Mouse (Mus musculus): Measurements from ENCODE around the gene Sucla2.
"Not testable (repeated sequence)": the region's sequence is repeated elsewhere in the genome, so short reads cannot be mapped to it uniquely, and the experiment has no call there.

Gene Sucla2

DNA sequence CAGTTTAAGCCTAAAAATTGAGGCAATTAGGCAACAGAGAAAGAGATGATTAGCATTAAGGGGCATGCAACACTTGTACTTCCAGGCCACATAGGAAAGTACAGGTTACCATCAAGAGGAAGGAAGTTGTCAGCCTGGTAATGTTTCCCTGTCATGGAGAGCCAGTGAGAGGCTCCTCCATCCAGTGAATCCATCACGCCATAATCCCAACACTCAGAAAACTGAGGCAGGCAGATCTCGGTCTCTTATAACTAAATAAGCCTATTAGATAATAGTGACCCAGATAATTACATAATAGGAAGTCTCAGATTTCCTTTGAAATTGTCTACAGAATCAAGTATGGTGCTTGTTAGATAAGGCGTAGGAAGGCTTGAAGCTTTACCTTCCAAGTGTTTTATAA, 983 bp upstream of the Sucla2 start:
- DNase-seq, result no peak

DNA sequence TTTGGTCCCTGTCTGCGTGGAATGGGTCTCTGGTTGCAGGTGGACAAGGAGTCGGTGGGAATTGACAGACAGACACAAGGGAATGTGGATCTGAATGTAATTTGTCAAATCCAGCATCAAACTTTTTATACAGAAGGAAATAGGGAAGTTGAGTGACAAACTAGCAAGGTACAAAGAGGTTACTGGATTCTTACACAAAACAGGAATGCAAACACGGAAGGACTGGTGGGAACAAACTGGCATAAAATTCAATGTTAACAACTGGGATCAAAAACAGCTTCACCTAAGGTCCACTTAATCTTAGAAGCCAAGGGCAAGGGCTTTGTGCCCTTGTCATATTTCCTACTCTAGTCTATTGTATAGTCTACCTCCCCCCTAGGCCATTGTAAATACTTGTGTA, 3.5 kb downstream of the Sucla2 start:
- DNase-seq, result not testable (repeated sequence)

- no peak for DNase-seq
Measured at GRCm38 (mm10) chr14:73533755-73534465, 8.8 kb downstream of the Sucla2 start.

- no peak for DNase-seq
Measured at GRCm38 (mm10) chr14:73535641-73536040, 10.5 kb downstream of the Sucla2 start.

- no peak for DNase-seq
Measured at GRCm38 (mm10) chr14:73543781-73544180, 18.7 kb downstream of the Sucla2 start.

DNA sequence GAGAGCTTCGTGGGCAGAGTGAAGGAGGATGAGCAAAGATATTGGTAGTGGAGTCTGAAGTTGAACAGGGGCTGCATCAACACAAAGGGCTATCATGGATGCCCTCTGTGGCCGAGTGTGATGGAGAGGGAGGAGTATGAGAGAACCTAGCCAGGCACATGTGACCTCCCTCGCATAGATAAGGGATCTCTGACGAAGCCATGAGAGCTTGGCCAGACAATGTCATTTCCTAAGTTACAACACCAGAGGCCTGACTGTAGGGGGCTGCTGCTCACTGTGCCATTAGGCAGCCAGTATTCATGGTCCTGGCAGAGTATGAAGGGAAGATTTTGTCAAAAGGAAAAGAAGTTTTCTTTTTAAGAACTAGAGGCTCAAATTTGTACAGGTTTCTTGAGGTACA, 21.9 kb downstream of the Sucla2 start:
- no peak for DNase-seq

DNA sequence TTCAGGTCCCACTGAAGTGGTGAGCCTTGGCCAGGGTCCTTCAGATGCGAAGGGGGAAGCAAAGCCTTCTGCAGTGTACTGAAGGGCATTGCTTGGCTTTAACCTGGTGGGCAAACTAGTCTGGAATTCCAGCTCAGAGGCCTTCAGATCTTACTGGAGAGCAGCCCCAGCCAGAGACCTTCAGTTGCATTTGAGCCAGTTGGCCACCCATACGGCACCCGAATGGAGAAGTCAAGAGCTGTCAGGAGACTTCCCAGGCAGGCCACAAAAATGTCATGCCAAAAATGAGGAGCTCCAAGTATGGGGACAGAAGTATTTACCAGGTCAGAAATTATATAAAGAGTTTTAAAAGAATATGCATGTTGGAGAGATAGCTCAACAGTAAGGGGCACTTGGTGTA, 22.9 kb downstream of the Sucla2 start, which contains the start of gene Nudt15:
TSS of gene Nudt15 (minus strand) at position 192 of the 400 bp plus-strand sequence.
- no peak for DNase-seq

- peak; percentile 21 to 44 for DNase-seq
Measured at GRCm38 (mm10) chr14:73550291-73550690, 25.2 kb downstream of the Sucla2 start.

GRCm38 (mm10) chr14:73550732-73551131, 25.6 kb downstream of the Sucla2 start:
- DNase-seq, result no peak

- DNase-seq, result no peak
Measured at GRCm38 (mm10) chr14:73551164-73551563, 26.0 kb downstream of the Sucla2 start.

DNA sequence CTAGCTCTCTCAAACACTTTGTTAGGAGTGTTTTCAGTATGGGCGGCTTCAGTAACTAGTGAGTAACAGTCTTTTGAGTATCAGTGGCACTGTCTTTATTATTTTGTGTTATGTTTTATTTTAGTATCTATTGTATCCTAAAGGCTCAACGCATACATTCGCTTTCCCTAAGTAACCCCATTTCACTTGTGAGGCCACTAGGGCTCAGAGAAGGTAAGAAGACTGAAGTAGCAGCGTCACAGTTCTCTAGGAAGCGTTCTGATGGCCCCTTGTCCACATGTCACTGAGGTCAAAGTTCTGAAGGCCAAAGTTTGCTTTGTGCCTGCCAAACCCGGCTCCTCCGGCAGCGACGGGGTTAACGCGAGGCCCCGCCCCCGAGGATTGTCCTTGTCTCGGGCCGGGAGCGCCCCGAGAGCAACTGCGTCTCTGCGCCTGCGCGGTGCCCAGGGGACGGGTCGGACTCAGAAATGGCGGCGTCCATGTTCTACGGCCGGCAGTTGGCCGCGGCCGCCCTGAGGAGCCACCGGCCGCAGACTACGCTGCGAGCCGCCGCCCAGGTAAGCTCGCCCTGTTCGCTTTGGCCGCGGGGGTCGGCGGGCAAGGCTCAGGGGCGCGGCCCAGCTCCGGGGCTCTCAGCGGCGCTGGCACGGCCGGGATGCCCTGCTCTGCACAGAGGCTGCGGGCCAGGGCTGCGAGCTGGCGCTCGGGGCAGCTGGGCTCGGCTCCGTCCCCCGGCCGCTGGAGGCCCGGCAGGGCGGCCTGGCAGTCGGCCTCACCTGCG, 27.4 kb downstream of the Sucla2 start:
- peak; percentile 95 to 97 for DNase-seq

GRCm38 (mm10) chr14:73553122-73553696, 28.1 kb downstream of the Sucla2 start:
- DNase-seq, result peak in 1 of 2 experiments; percentile 6

DNA sequence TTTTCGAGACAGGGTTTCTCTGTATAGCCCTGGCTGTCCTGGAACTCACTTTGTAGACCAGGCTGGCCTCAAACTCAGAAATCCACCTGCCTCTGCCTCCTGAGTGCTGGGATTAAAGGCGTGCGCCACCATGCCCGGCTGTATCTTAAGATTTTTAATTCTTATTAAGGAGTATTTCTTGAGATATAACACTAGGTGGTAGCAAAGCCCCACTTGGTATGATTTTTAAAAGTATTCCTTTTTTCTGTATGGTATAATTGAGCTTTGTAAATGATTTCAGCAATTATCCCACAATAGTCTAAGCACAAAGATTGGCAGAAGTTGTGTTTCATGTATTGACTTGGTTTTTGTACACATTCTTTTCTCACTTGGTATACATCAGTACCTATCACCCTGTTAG, 44.7 kb downstream of the Sucla2 start:
- DNase-seq, result not testable (repeated sequence)

DNA sequence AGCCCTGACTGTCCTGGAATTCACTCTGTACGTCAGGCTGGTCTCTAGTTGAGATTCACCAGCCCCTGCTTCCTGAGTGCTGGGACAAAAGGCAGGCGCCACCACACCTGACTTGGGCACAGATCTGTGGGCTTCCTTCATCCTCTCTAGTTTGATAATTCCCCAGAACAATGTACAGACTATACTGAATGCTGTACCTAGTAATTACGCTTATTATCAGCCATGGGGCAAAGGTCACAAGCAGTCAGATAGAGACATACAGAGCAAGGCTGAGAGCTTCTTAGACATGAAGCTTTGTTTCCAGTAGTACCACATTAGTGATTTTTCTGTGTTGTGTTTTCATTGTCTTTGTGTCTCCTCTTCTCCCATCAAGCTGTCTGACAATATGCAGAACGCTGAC, 46.0 kb downstream of the Sucla2 start:
- DNase-seq, result no peak

GRCm38 (mm10) chr14:73574053-73574452, 48.9 kb downstream of the Sucla2 start:
- DNase-seq, result no peak

DNA sequence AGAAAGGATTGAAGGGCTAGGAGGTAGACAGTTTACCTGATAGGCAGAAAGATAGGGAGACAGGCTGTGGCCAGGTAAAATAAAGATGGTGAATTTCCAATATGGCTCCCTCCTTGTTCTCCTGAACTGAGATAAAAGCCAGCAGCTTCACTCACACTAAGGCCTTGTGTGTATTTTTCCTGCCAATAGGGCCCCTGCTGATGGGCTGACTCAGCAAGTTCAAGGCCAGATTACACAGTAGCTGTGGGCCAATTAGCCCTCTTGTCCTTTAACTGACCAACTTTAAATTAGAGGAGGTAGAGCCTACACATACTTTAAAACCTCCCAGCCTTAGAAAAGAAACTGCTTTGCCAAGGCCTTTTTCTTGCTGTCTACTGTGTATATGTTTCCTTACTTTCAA, 51.2 kb downstream of the Sucla2 start:
- no peak for DNase-seq

GRCm38 (mm10) chr14:73588080-73588479, 63.0 kb downstream of the Sucla2 start:
- DNase-seq, result peak in 1 of 2 experiments; percentile 16

DNA sequence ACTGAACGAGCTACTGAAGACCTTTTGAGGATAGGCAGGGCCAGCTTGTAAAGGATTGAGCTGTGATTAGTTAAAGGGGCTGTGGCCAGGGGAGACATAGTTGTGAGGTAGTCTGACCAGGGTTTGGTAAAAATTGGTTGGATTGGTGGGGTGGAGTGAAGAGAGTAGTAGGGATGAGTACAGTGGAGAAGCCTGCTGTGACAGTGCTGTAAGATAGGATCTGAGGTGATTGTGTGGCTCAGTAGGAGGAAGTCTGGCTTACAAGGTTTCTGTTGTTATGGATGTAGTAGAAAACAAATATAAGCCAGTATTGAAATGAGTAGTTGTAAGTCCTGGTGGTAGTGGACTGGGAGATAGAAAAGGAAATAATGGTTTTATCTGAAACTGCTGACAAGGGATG, 67.0 kb downstream of the Sucla2 start:
- DNase-seq, result no peak

DNA sequence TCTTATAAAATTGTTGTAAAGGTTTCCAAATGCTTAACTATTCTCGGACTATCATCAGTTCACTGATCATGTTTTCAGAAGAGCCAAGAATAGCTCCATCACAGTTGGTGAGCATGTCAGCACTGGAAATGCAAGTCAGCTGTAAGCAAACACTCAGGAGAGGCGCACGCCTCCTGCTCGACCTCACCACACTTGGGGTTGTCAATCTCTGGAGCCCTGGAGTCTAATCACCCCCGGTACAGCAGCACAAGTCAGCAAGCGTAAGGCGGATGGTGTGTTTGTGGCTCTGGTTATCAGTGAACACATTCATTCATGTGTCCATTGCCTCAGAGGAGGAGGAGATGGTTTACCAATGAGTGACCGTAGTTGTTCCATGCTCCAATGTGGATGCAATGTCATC, 74.6 kb downstream of the Sucla2 start:
- DNase-seq, result no peak

DNA sequence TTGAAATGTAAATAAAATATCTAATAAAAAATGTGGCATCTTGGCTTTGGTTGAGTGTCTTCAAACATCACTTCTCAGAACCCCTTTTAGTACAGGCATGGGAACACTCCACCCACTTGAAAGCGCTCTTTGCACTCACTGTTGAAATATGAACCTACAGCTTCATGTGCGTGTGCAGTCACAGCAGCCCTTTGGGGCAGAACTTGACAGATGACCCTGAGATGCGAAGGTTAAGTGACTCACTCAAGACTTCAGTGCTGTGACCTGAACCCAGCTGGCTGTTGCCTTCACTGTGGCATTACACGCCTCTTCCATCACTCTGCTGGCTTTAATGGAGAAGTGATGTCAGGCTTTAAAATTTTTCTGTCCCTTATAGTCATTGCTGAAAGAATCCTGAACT, 82.6 kb downstream of the Sucla2 start:
- DNase-seq, result no peak

GRCm38 (mm10) chr14:73608668-73609481, 83.8 kb downstream of the Sucla2 start:
- DNase-seq, result no peak

GRCm38 (mm10) chr14:73614961-73615360, 89.8 kb downstream of the Sucla2 start:
- peak; percentile 22 to 26 for DNase-seq

- DNase-seq, result no peak
Measured at GRCm38 (mm10) chr14:73620880-73621279, 95.8 kb downstream of the Sucla2 start.

Data from kidney, adult 8-10 months (tissue).